Mouse (Mus musculus) embryonic facial prominence, embryonic 12.5 days (tissue): Measurements from ENCODE around the gene Ctbs. TPM values are rescaled to one million over a fixed set of nuclear protein-coding genes. Genes with fewer than 3 reads are reported as not detected.

ENCODE experiments used
- ATAC-seq: fragments of 200-750 bp; cut with Nextera tagmentation; 2 replicates; pipeline ENCODE4 v1.8.0; 2017; ENCODE audit not compliant: insufficient number of reproducible peaks, insufficient read depth, low FRiP score, low TSS enrichment
- H3K27ac ChIP-seq: fragments of 300-500 bp; sonication (generic); 2 replicates; pipeline ENCODE4 v1.5.1; 2016; ENCODE audit warnings: mild to moderate bottlenecking
- H3K27me3 ChIP-seq: fragments of 300-500 bp; sonication (generic); 2 replicates; pipeline ENCODE4 v1.6.1; 2016; ENCODE audit warnings: mild to moderate bottlenecking, moderate library complexity
- H3K36me3 ChIP-seq: fragments of 300-500 bp; sonication (generic); 2 replicates; pipeline ENCODE4 v1.6.1; 2016; ENCODE audit warnings: mild to moderate bottlenecking
- H3K4me1 ChIP-seq: fragments of 300-500 bp; sonication (generic); 2 replicates; pipeline ENCODE4 v1.6.1; 2016
- H3K4me2 ChIP-seq: fragments of 300-500 bp; sonication (generic); replicated peaks from 2 replicates; pipeline ENCODE4 v1.6.1; 2016; ENCODE audit warnings: mild to moderate bottlenecking, moderate library complexity
- H3K4me3 ChIP-seq: fragments of 300-500 bp; sonication (generic); 2 replicates; pipeline ENCODE4 v1.5.1; 2016; ENCODE audit warnings: mild to moderate bottlenecking
- H3K9ac ChIP-seq: fragments of 300-500 bp; sonication (generic); 2 replicates; pipeline ENCODE4 v1.6.1; 2016; ENCODE audit warnings: mild to moderate bottlenecking, moderate library complexity
- H3K9me3 ChIP-seq: fragments of 300-500 bp; sonication (generic); 2 replicates; pipeline ENCODE4 v1.6.1; 2016; ENCODE audit warnings: mild to moderate bottlenecking, moderate library complexity
- WGBS: fragments of 180-500 bp; shearing (Covaris S2); methylation state at CpG from one replicate; pipeline ENCODE4 v1.1.7; 2016; 5-methylcytosine and 5-hydroxymethylcytosine counted together
- polyA plus RNA-seq: library from polyadenylated mRNA; unstranded; fragments of >200 nt; fragmentation: Nextera tagmentation; extraction: Ambion mirVana; gene quantifications from 2 replicates; pipeline ENCODE4 v1.2.1, GENCODE M21; 2016

Gene Ctbs
- polyA plus RNA-seq, 1 experiment from 2014 or later, result 10.6 TPM

- Histone ChIP-seq H3K36me3 (0 out of 2 replicates have a peak, but pooled peaks cover 4% of the 10 kb centered on the region), H3K4me1 (no peaks in the 10 kb centered on the region), H3K27me3 (no peaks in the 10 kb centered on the region), H3K9ac (no peak overlapping the region), H3K4me2 (no peak overlapping the region), H3K9me3 (no peaks in the 10 kb centered on the region), H3K4me3 (no peak overlapping the region), H3K27ac (no peak overlapping the region)
- ATAC-seq, result no peak
- WGBS, result 87% methylated on average over 10 of the region's 10 CpGs
These were observed 1.2 kb upstream of the Ctbs start for GRCm38 (mm10) chr3:146448372-146448771.

GRCm38 (mm10) chr3:146448969-146449368 is 626 bp upstream of the Ctbs start:
- Histone ChIP-seq H3K4me2 (no peak overlapping the region), H3K4me3 (no peak overlapping the region), H3K36me3 (0 out of 2 replicates have a peak, but pooled peaks cover 4% of the 10 kb centered on the region), H3K9me3 (no peaks in the 10 kb centered on the region), H3K4me1 (no peaks in the 10 kb centered on the region), H3K27me3 (no peaks in the 10 kb centered on the region), H3K27ac (no peak overlapping the region), H3K9ac (no peak overlapping the region)
- no peak for ATAC-seq
- WGBS, result 70% methylated on average over 6 of the region's 6 CpGs

- under 1% methylated on average over 29 of the region's 29 CpGs for whole genome bisulfite sequencing
- no peaks in the 10 kb centered on the region for H3K27me3 ChIP-seq
- H3K27ac ChIP-seq, result peak overlapping the region; percentile 75
- H3K4me3 ChIP-seq, result peak overlapping the region; percentile 52
- H3K9me3 ChIP-seq, result no peaks in the 10 kb centered on the region
- ATAC-seq, result peak; percentile 99
- no peaks in the 10 kb centered on the region for H3K4me1 ChIP-seq
- H3K4me2 ChIP-seq, result peak overlapping the region; percentile 57
- H3K9ac ChIP-seq, result peak overlapping the region; percentile 65
- H3K36me3 ChIP-seq, result 0 out of 2 replicates have a peak, but pooled peaks cover 4% of the 10 kb centered on the region
These were observed 811 bp downstream of the Ctbs start for GRCm38 (mm10) chr3:146450371-146450841.

- H3K36me3 ChIP-seq, result no peaks in the 10 kb centered on the region
- no peak overlapping the region for H3K9ac ChIP-seq
- H3K4me1 ChIP-seq, result no peaks in the 10 kb centered on the region
- ATAC-seq, result no peak
- H3K4me2 ChIP-seq, result no peak overlapping the region
- WGBS, result 88% methylated on average over 5 of the region's 5 CpGs
- no peaks in the 10 kb centered on the region for H3K27me3 ChIP-seq
- no peak overlapping the region for H3K4me3 ChIP-seq
- no peaks in the 10 kb centered on the region for H3K9me3 ChIP-seq
- H3K27ac ChIP-seq, result no peak overlapping the region
These were observed 1.8 kb downstream of the Ctbs start for GRCm38 (mm10) chr3:146451375-146451774.

GRCm38 (mm10) chr3:146462939-146463338 is 13.3 kb downstream of the Ctbs start:
- no peaks in the 10 kb centered on the region for H3K4me1 ChIP-seq
- no peak overlapping the region for H3K4me2 ChIP-seq
- 65% methylated on average over 2 of the region's 2 CpGs for WGBS
- H3K27me3 ChIP-seq, result no peaks in the 10 kb centered on the region
- no peak overlapping the region for H3K4me3 ChIP-seq
- H3K27ac ChIP-seq, result no peak overlapping the region
- H3K36me3 ChIP-seq, result no peaks in the 10 kb centered on the region
- H3K9ac ChIP-seq, result no peak overlapping the region
- no peak for ATAC-seq
- no peaks in the 10 kb centered on the region for H3K9me3 ChIP-seq

DNA sequence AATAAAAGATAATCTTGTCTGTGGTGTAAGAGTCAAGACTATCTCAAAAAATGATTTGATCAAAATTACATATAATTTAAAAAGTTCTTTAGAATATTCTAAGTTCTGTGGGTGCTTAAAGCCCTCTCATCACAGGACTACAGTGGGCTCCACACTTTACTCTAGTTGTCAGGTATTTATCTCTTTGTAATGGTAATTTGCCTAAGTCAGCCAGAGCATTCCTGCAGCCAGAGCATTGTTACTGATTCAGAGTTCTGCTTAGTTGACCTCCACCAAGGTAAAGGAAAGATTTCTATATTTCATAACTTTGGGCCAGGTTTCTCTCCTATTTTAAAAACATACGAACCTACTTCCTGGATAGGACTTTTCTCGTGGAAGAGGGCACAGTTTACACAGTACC is 19.6 kb downstream of the Ctbs start:
- Histone ChIP-seq H3K4me2 (no peak overlapping the region), H3K27ac (no peak overlapping the region), H3K27me3 (no peaks in the 10 kb centered on the region), H3K9ac (no peak overlapping the region), H3K9me3 (no peaks in the 10 kb centered on the region), H3K36me3 (no peaks in the 10 kb centered on the region), H3K4me1 (no peaks in the 10 kb centered on the region), H3K4me3 (no peak overlapping the region)
- ATAC-seq, result no peak
- 71% methylated on average over 2 of the region's 2 CpGs for WGBS

- 67% methylated on average over 4 of the region's 4 CpGs for WGBS
- Histone ChIP-seq H3K4me3 (no peak overlapping the region), H3K9ac (no peak overlapping the region), H3K27ac (no peak overlapping the region), H3K4me1 (no peaks in the 10 kb centered on the region), H3K27me3 (no peaks in the 10 kb centered on the region), H3K9me3 (no peaks in the 10 kb centered on the region), H3K36me3 (no peaks in the 10 kb centered on the region), H3K4me2 (no peak overlapping the region)
- no peak for ATAC-seq
These were observed 23.1 kb downstream of the Ctbs start for GRCm38 (mm10) chr3:146472657-146473056.

DNA sequence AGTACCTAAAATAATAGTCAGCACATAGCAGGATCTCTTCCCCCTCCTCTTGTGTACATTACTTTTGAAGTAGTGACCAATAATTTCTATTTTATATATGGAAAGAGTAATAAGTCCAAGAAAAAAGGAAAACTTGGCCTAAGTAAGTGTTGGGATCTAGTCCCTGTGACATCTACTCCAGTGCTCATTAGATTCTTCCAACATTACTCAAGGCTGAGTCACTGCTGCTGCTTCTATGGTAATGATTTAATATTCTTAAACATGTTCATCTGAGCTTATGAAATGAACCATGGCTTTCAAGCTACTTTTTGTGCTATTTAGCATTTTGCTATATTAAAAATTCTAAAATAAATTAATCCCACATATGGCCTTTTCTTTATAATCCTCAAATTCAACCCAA is 24.1 kb downstream of the Ctbs start:
- no peak overlapping the region for H3K4me2 ChIP-seq
- no peak overlapping the region for H3K4me3 ChIP-seq
- no peaks in the 10 kb centered on the region for H3K4me1 ChIP-seq
- no peak overlapping the region for H3K27ac ChIP-seq
- H3K9me3 ChIP-seq, result no peaks in the 10 kb centered on the region
- no peaks in the 10 kb centered on the region for H3K36me3 ChIP-seq
- ATAC-seq, result no peak
- no peaks in the 10 kb centered on the region for H3K27me3 ChIP-seq
- H3K9ac ChIP-seq, result no peak overlapping the region

DNA sequence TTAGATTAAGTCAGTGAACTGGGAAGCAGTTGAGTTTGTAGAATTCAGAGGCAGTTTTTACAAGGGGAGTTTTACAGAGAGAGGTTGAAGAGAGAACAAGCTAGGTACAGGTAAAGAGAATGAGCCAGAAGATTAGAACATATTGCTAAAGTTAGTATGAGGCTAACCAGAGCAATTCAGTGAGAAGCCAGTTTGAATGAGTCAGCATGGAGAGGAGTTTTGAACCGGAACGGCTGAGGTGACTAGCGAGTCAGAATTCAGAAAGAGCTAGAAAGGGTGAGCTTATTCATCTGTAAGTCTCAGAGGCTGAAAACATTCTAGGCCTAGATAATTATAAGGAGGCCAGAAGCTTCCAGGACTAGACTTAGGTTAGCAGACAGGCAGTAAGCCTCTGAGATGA is 24.8 kb downstream of the Ctbs start:
- WGBS, result 91% methylated on average over 3 of the region's 3 CpGs

DNA sequence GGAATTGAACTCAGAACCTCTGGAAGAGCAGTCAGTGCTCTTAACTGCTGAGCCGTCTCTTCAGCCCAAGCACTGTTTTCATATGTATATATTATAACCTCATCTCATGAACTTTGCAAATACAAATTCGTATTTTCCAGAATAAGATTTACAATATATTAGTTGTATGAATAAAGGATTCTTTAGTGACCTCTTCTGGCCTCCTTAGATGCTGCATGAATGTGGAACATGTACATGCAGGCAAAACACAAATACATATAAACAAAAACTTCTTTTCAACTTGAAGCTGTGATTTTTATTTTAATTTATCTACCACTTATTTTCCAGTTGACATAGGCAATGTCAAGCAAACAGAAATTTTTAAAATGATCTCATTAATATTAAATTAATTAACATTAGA is 32.4 kb downstream of the Ctbs start:
- H3K27ac ChIP-seq, result no peak overlapping the region
- no peak overlapping the region for H3K9ac ChIP-seq
- H3K4me2 ChIP-seq, result no peak overlapping the region
- no peaks in the 10 kb centered on the region for H3K27me3 ChIP-seq
- no peak overlapping the region for H3K4me3 ChIP-seq
- WGBS, result 81% methylated on average over 2 of the region's 2 CpGs
- no peaks in the 10 kb centered on the region for H3K4me1 ChIP-seq
- ATAC-seq, result no peak
- H3K9me3 ChIP-seq, result no peaks in the 10 kb centered on the region
- no peaks in the 10 kb centered on the region for H3K36me3 ChIP-seq

More for the DNA sequence above, 24.8 kb downstream of the Ctbs start:
- H3K4me2 ChIP-seq, result no peak overlapping the region
- ATAC-seq, result no peak
- no peaks in the 10 kb centered on the region for H3K27me3 ChIP-seq
- no peak overlapping the region for H3K9ac ChIP-seq
- H3K36me3 ChIP-seq, result no peaks in the 10 kb centered on the region
- no peak overlapping the region for H3K4me3 ChIP-seq
- no peaks in the 10 kb centered on the region for H3K4me1 ChIP-seq
- no peak overlapping the region for H3K27ac ChIP-seq
- no peaks in the 10 kb centered on the region for H3K9me3 ChIP-seq

DNA sequence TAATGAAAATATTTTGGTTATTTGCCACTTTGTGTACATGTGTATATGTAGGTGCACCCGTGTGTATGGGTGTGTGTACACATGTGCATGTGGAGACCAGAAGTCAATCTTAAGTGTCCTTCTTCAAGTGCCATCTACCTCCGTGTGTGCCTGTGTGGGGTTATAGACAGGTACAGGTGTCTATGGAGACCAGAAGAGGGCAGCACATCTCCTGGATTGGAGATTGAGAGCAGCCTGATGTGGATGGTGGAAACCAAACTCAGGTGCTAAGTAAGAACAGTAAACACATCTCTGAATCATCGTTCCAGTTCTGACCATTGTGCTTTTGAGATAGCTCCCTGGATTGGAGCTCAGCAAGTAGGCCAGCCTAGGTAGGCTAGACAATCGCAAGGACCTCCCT is 36.9 kb downstream of the Ctbs start:
- no peaks in the 10 kb centered on the region for H3K4me1 ChIP-seq
- H3K4me2 ChIP-seq, result no peak overlapping the region
- ATAC-seq, result no peak
- H3K36me3 ChIP-seq, result no peaks in the 10 kb centered on the region
- no peaks in the 10 kb centered on the region for H3K27me3 ChIP-seq
- no peaks in the 10 kb centered on the region for H3K9me3 ChIP-seq
- no peak overlapping the region for H3K9ac ChIP-seq
- WGBS, result 85% methylated on average over 4 of the region's 4 CpGs
- no peak overlapping the region for H3K27ac ChIP-seq
- no peak overlapping the region for H3K4me3 ChIP-seq

- Histone ChIP-seq H3K4me3 (no peak overlapping the region), H3K9me3 (no peaks in the 10 kb centered on the region), H3K9ac (no peak overlapping the region), H3K4me1 (no peaks in the 10 kb centered on the region), H3K4me2 (no peak overlapping the region), H3K27me3 (no peaks in the 10 kb centered on the region), H3K27ac (no peak overlapping the region), H3K36me3 (no peaks in the 10 kb centered on the region)
- 74% methylated on average over 8 of the region's 8 CpGs for WGBS
- ATAC-seq, result no peak
These were observed 45.3 kb downstream of the Ctbs start for GRCm38 (mm10) chr3:146494941-146495340.

GRCm38 (mm10) chr3:146498989-146499388 is 49.4 kb downstream of the Ctbs start:
- H3K4me3 ChIP-seq, result peak overlapping the region; percentile 85
- peaks cover 8% of the 10 kb centered on the region for H3K36me3 ChIP-seq
- no peak for ATAC-seq
- no peaks in the 10 kb centered on the region for H3K9me3 ChIP-seq
- H3K27ac ChIP-seq, result peak overlapping the region; percentile 94
- H3K4me2 ChIP-seq, result peak overlapping the region; percentile 91
- H3K4me1 ChIP-seq, result peaks cover 17% of the 10 kb centered on the region
- WGBS, result 2% methylated on average over 13 of the region's 13 CpGs
- peak overlapping the region; percentile 87 for H3K9ac ChIP-seq
- H3K27me3 ChIP-seq, result no peaks in the 10 kb centered on the region
